Mouse (Mus musculus) cortical plate, adult 2 months (tissue): ENCODE measurements around the gene Cacna2d1. TPM values are rescaled to one million over a fixed set of nuclear protein-coding genes. Genes with fewer than 3 reads are reported as not detected.

Experiments
- H3K27ac ChIP-seq: fragments of 200-500 bp; 2 replicates; pipeline ENCODE4 v1.5.1; 2012; ENCODE audit warnings: low read length, control low read depth, inconsistent platforms; ENCODE audit not compliant: insufficient read depth
- H3K4me1 ChIP-seq: fragments of 200-500 bp; 2 replicates; pipeline ENCODE4 v1.6.1; 2011; ENCODE audit warnings: low read length; ENCODE audit not compliant: control insufficient read depth, insufficient read depth
- H3K4me3 ChIP-seq: fragments of 200-500 bp; 2 replicates; pipeline ENCODE4 v1.5.1; 2011; ENCODE audit warnings: mild to moderate bottlenecking, low read length, control low read depth; ENCODE audit not compliant: insufficient read depth
- CTCF ChIP-seq: fragments of 200-500 bp; IDR thresholded peaks from 2 replicates; pipeline ENCODE4 v1.5.1; 2011; ENCODE audit warnings: mild to moderate bottlenecking, control low read depth, low read length; ENCODE audit not compliant: insufficient read depth; ENCODE audit errors: extremely low read depth
- POLR2A ChIP-seq: fragments of 200-500 bp; IDR thresholded peaks from 2 replicates; pipeline ENCODE4 v1.6.1; 2011; ENCODE audit warnings: mild to moderate bottlenecking, low read length, control low read depth; ENCODE audit not compliant: insufficient read depth; ENCODE audit errors: extremely low read depth
- polyA plus RNA-seq: library from polyadenylated mRNA; depleted of rRNA; stranded (reverse); fragments of >200 nt; gene quantifications from 2 replicates; pipeline ENCODE4 v1.2.3, GENCODE M21; 2012

Gene Cacna2d1
- polyA plus RNA-seq, 1 experiment: 77.3 TPM

GRCm38 (mm10) chr5:16231477-16231876 lies 297.0 kb downstream of the Cacna2d1 start:
- TF ChIP-seq CTCF (no peak), POLR2A (no peak)
- Histone ChIP-seq H3K4me3 (no peak overlapping the region), H3K27ac (no peak overlapping the region), H3K4me1 (peaks cover 4% of the 10 kb centered on the region; the same call in 1 of the 2 replicates)

GRCm38 (mm10) chr5:16234891-16235290 lies 300.4 kb downstream of the Cacna2d1 start:
- no peak overlapping the region for H3K27ac ChIP-seq

GRCm38 (mm10) chr5:16235864-16236263 lies 301.4 kb downstream of the Cacna2d1 start:
- Histone ChIP-seq H3K4me1 (peaks cover 4% of the 10 kb centered on the region; the same call in 1 of the 2 replicates), H3K27ac (no peak overlapping the region), H3K4me3 (no peak overlapping the region)
- no peak for TF ChIP-seq CTCF
- no peak for TF ChIP-seq POLR2A

More at GRCm38 (mm10) chr5:16234891-16235290, 300.4 kb downstream of the Cacna2d1 start:
- H3K4me3 ChIP-seq: no peak overlapping the region
- TF ChIP-seq CTCF: no peak
- TF ChIP-seq POLR2A: no peak
- peaks cover 4% of the 10 kb centered on the region; the same call in 1 of the 2 replicates for H3K4me1 ChIP-seq

DNA sequence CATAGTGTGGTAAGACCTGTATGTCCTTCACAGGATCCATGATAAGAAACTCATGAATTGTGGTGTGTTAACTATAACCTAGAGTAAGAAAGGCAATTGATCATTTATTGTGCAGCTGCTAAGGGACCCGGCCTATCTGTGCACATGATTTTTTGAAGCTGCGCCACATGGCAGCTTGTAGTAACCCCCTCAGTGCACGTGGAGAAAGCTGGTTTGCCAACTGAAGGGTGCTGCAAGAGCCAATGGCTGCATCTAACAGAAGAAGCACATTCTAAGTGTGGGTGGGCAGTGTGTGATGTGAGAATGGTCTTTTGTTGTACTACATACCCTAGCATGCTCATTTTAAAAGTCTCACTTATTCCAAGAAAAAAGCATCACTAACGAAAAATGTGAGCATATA lies 302.1 kb downstream of the Cacna2d1 start:
- Histone ChIP-seq H3K4me3 (no peak overlapping the region), H3K27ac (no peak overlapping the region), H3K4me1 (peaks cover 1% of the 10 kb centered on the region; the same call in 1 of the 2 replicates)
- no peak for TF ChIP-seq POLR2A
- TF ChIP-seq CTCF: no peak

GRCm38 (mm10) chr5:16237972-16238371 lies 303.5 kb downstream of the Cacna2d1 start:
- H3K27ac ChIP-seq: no peak overlapping the region
- H3K4me3 ChIP-seq: no peak overlapping the region
- peaks cover 1% of the 10 kb centered on the region; the same call in 1 of the 2 replicates for H3K4me1 ChIP-seq
- TF ChIP-seq CTCF: no peak
- no peak for TF ChIP-seq POLR2A

DNA sequence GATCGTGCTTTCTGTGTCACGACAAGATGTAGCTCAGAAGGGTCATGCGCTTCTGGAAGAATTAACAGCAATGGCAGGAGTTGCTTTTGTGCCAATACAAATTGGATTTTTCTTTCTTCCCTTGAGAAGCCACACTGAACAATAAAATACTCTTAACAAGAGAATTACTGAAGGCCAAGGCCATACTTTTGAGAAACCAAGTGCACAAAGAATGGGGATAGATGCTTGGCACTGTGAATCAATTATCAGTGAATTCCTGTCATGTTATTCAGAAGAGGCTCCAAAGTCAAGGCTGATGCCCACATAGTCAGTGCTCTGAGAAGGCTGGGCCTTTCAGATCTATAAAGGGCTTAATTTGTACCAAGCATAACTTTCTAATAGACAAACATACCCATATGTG lies 305.8 kb downstream of the Cacna2d1 start:
- Histone ChIP-seq H3K27ac (no peak overlapping the region), H3K4me1 (no peaks in the 10 kb centered on the region), H3K4me3 (no peak overlapping the region)
- TF ChIP-seq CTCF: no peak
- no peak for TF ChIP-seq POLR2A

GRCm38 (mm10) chr5:16243599-16243998 lies 309.1 kb downstream of the Cacna2d1 start:
- no peak for TF ChIP-seq POLR2A
- no peak for TF ChIP-seq CTCF
- Histone ChIP-seq H3K4me1 (no peaks in the 10 kb centered on the region), H3K27ac (no peak overlapping the region), H3K4me3 (no peak overlapping the region)

- Histone ChIP-seq H3K4me1 (no peaks in the 10 kb centered on the region), H3K4me3 (no peak overlapping the region), H3K27ac (no peak overlapping the region)
- TF ChIP-seq POLR2A (no peak), CTCF (no peak)
Measured at GRCm38 (mm10) chr5:16252738-16253513, 318.4 kb downstream of the Cacna2d1 start.

- Histone ChIP-seq H3K4me3 (no peak overlapping the region), H3K27ac (no peak overlapping the region), H3K4me1 (no peaks in the 10 kb centered on the region)
- TF ChIP-seq POLR2A: no peak
Measured at GRCm38 (mm10) chr5:16253768-16254167, 319.3 kb downstream of the Cacna2d1 start.

DNA sequence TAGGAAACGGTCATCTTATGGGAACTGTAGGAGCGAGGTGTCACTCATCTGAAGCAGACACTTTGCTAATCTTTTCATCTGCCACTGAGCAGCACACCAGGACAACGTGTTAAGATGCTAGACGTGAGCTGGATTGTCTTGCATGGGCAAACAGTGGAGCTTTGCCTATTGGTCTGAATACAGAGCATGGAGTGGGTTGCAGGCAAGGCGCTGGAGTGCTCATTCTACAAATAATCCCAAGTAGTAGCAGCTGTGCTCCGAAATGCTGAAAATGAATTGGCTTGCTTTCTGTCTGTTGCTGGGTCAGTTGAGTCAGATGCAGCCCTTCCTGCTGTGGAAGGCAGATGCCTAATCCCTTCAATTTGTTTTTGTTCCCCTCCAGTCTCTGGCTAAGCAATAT lies 330.9 kb downstream of the Cacna2d1 start:
- TF ChIP-seq CTCF: no peak
- no peak for TF ChIP-seq POLR2A
- H3K27ac ChIP-seq: no peak overlapping the region
- H3K4me3 ChIP-seq: no peak overlapping the region
- no peaks in the 10 kb centered on the region for H3K4me1 ChIP-seq

DNA sequence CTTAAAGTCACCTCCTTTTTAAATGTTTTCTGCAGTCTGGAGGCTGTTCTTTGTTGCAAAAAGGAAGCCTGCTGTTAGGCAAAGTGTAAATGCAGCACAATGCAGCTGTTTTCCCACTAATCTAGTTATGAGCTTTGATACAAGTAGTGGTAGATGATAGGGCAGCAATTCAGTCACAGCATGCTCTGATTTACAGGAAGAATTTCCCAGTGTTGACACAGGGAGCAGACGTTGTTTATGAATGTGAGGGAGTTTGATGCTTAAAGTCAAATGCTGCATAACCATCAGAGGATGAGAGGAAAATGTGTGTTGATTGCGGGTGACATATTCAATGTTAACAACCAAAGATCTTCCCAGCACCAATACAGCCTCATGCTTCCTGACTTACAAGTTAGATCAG lies 342.6 kb downstream of the Cacna2d1 start:
- Histone ChIP-seq H3K27ac (no peak overlapping the region), H3K4me3 (no peak overlapping the region), H3K4me1 (no peaks in the 10 kb centered on the region; the same call in 1 of the 2 replicates)
- no peak for TF ChIP-seq CTCF
- TF ChIP-seq POLR2A: no peak
